Mouse (Mus musculus): ENCODE data around the gene Syt16.

Syt16 gene

GRCm38 (mm10) chr12:73997297-73998127 is at the start of gene Syt16:
TSS of gene Syt16 (plus strand) at chr12:73997661.
- peak; percentile 53 to 66 for DNase-seq (ENCODE audit: low spot score in 2 of 2)

GRCm38 (mm10) chr12:73948415-73948814 is 49.0 kb upstream of the Syt16 start:
- DNase-seq (ENCODE audit: low spot score in 2 of 2) = no peak

GRCm38 (mm10) chr12:73949318-73950058 is 48.0 kb upstream of the Syt16 start:
- DNase-seq (ENCODE audit: low spot score in 2 of 2) = peak; percentile 60

- no peak for DNase-seq (ENCODE audit: low spot score in 2 of 2)
These were observed 44.6 kb upstream of the Syt16 start for GRCm38 (mm10) chr12:73952879-73953278.

GRCm38 (mm10) chr12:73953420-73954186 is 43.9 kb upstream of the Syt16 start:
- no peak for DNase-seq (ENCODE audit: low spot score in 2 of 2)

GRCm38 (mm10) chr12:73954785-73955184 is 42.7 kb upstream of the Syt16 start:
- DNase-seq (ENCODE audit: low spot score in 2 of 2) = no peak

- DNase-seq (ENCODE audit: low spot score in 2 of 2) = peak in 1 of 2 experiments; percentile 61
These were observed 39.8 kb upstream of the Syt16 start for GRCm38 (mm10) chr12:73957676-73958075.

GRCm38 (mm10) chr12:73958830-73959229 is 38.6 kb upstream of the Syt16 start:
- DNase-seq (ENCODE audit: low spot score in 2 of 2) = no peak

- peak; percentile 96 to 99 for DNase-seq (ENCODE audit: low spot score in 2 of 2)
These were observed 32.9 kb upstream of the Syt16 start, which contains the start of gene Snapc1 for GRCm38 (mm10) chr12:73964291-73965281. TSS of gene Snapc1 (plus strand) at chr12:73964481.

- no peak for DNase-seq (ENCODE audit: low spot score in 2 of 2)
These were observed 28.3 kb upstream of the Syt16 start for GRCm38 (mm10) chr12:73969142-73969541.

- no peak for DNase-seq (ENCODE audit: low spot score in 2 of 2)
These were observed 22.9 kb upstream of the Syt16 start for GRCm38 (mm10) chr12:73974584-73974983.

GRCm38 (mm10) chr12:73978144-73978543 is 19.3 kb upstream of the Syt16 start:
- DNase-seq (ENCODE audit: low spot score in 2 of 2) = no peak

- no peak for DNase-seq (ENCODE audit: low spot score in 2 of 2)
These were observed 17.8 kb upstream of the Syt16 start for GRCm38 (mm10) chr12:73979667-73980066.

GRCm38 (mm10) chr12:73982533-73982932 is 14.9 kb upstream of the Syt16 start:
- peak; percentile 75 to 76 for DNase-seq (ENCODE audit: low spot score in 2 of 2)

- no peak for DNase-seq (ENCODE audit: low spot score in 2 of 2)
These were observed 11.2 kb upstream of the Syt16 start for GRCm38 (mm10) chr12:73986299-73986698.

GRCm38 (mm10) chr12:73988393-73989008 is 9.0 kb upstream of the Syt16 start:
- DNase-seq (ENCODE audit: low spot score in 2 of 2) = no peak

- no peak for DNase-seq (ENCODE audit: low spot score in 2 of 2)
These were observed 7.9 kb upstream of the Syt16 start for GRCm38 (mm10) chr12:73989594-73989993.

GRCm38 (mm10) chr12:73996906-73997296 is 560 bp upstream of the Syt16 start:
- DNase-seq (ENCODE audit: low spot score in 2 of 2) = no peak

GRCm38 (mm10) chr12:73998128-73998456 is 631 bp downstream of the Syt16 start:
- DNase-seq (ENCODE audit: low spot score in 2 of 2) = no peak

- no peak for DNase-seq (ENCODE audit: low spot score in 2 of 2)
These were observed 5.0 kb downstream of the Syt16 start for GRCm38 (mm10) chr12:74002449-74002848.

Measured in frontal cortex, postnatal 36 days (tissue).